Comparison of ENCODE assay signal across 8 mouse cellular contexts in genomic region chr7:138847316-138848027, GRCm38 (mm10). TPM values are rescaled to one million over a fixed set of nuclear protein-coding genes. Genes with fewer than 3 reads are reported as not detected.
DNase-seq lines count a peak whose midpoint lies in the region; ATAC-seq and TF ChIP-seq lines count a peak whose summit lies in the region.

No protein-coding gene starts in this region.

- peak overlapping the region; percentile 99 for H3K9ac ChIP-seq in ES-Bruce4 (ENCODE audit: low read depth, poor library complexity, severe bottlenecking)
- peak overlapping the region; percentile 99 for H3K9ac ChIP-seq in heart, embryonic 16.5 days (ENCODE audit: low read length)

- H3K36me3 ChIP-seq in heart, embryonic 10.5 days, result peaks cover 20% of the 10 kb centered on the region
- H3K36me3 ChIP-seq in ES-Bruce4 (ENCODE audit: control insufficient read depth, insufficient read depth, low read length, poor library complexity, severe bottlenecking), result peaks cover 9% of the 10 kb centered on the region
- peaks cover 12% of the 10 kb centered on the region; the same call in 1 of the 2 replicates for H3K36me3 ChIP-seq in heart, embryonic 16.5 days (ENCODE audit: control insufficient read depth, insufficient read depth)
- peaks cover 40% of the 10 kb centered on the region for H3K36me3 ChIP-seq in midbrain, embryonic 10.5 days

- 44% methylated on average over 13 of the region's 13 CpGs for WGBS in heart, embryonic 10.5 days
- WGBS in heart, embryonic 16.5 days, result 35% methylated on average over 13 of the region's 13 CpGs
- WGBS in midbrain, embryonic 10.5 days, result 61% methylated on average over 13 of the region's 13 CpGs

- TF ChIP-seq EP300 in ES-Bruce4 (IDR thresholded peaks at IDR 0.05; ENCODE audit: insufficient read depth, low read depth, low read length), result no peak

- no peaks in the 10 kb centered on the region for H3K9me3 ChIP-seq in heart, embryonic 10.5 days
- H3K9me3 ChIP-seq in ES-Bruce4 (replicated peaks; ENCODE audit: control insufficient read depth, insufficient read depth, low read length, poor library complexity, severe bottlenecking), result no peaks in the 10 kb centered on the region
- no peaks in the 10 kb centered on the region for H3K9me3 ChIP-seq in heart, embryonic 16.5 days (replicated peaks; ENCODE audit: control insufficient read depth, low read length)
- H3K9me3 ChIP-seq in midbrain, embryonic 10.5 days (replicated peaks), result no peaks in the 10 kb centered on the region

- DNase-seq in heart, embryonic 10.5 days (ENCODE audit: low spot score), result no peak
- DNase-seq in heart, adult 8-10 months (ENCODE audit: low spot score), result no peak
- no peak for DNase-seq in midbrain, embryonic 10.5 days (ENCODE audit: low spot score)
- no peak for DNase-seq in adipocyte (ENCODE audit: low spot score)
- no peak for DNase-seq in cerebellum, adult 9-11 months
- DNase-seq in gastrocnemius, postnatal 14 days, result no peak

- no peak for TF ChIP-seq POLR2A in ES-Bruce4 (IDR thresholded peaks at IDR 0.05; ENCODE audit: insufficient read depth, low read length)

- peaks cover 35% of the 10 kb centered on the region for H3K4me1 ChIP-seq in heart, embryonic 10.5 days
- H3K4me1 ChIP-seq in ES-Bruce4 (ENCODE audit: control insufficient read depth, insufficient read depth, low read length), result peaks cover 3% of the 10 kb centered on the region
- peaks cover 34% of the 10 kb centered on the region for H3K4me1 ChIP-seq in heart, embryonic 16.5 days (ENCODE audit: control insufficient read depth, insufficient read depth, low read length)
- peaks cover 60% of the 10 kb centered on the region for H3K4me1 ChIP-seq in midbrain, embryonic 10.5 days

- H3K4me2 ChIP-seq in heart, embryonic 16.5 days (ENCODE audit: low read depth, low read length), result peak overlapping the region; percentile 94

- H3K27me3 ChIP-seq in heart, embryonic 10.5 days (ENCODE audit: insufficient read depth, poor library complexity, severe bottlenecking), result no peaks in the 10 kb centered on the region
- no peaks in the 10 kb centered on the region for H3K27me3 ChIP-seq in ES-Bruce4 (ENCODE audit: control insufficient read depth, insufficient read depth, low read length, poor library complexity, severe bottlenecking)
- H3K27me3 ChIP-seq in heart, embryonic 16.5 days (ENCODE audit: control insufficient read depth, insufficient read depth, low read length), result no peaks in the 10 kb centered on the region
- H3K27me3 ChIP-seq in midbrain, embryonic 10.5 days (ENCODE audit: low read depth, poor library complexity, severe bottlenecking), result no peaks in the 10 kb centered on the region

- no peak for TF ChIP-seq CTCF in ES-Bruce4 (IDR thresholded peaks at IDR 0.05; ENCODE audit: low read depth, low read length)

- no peak for ATAC-seq in heart, embryonic 16.5 days (replicated peaks; ENCODE audit: extremely low read depth, insufficient read depth, low FRiP score)

- peak overlapping the region; percentile 100 for H3K27ac ChIP-seq in heart, embryonic 10.5 days
- peak overlapping the region; percentile 32 for H3K27ac ChIP-seq in ES-Bruce4 (ENCODE audit: insufficient read depth, low read length)
- H3K27ac ChIP-seq in heart, embryonic 16.5 days (ENCODE audit: low read length), result no peak overlapping the region; the same call in 1 of the 2 replicates
- H3K27ac ChIP-seq in midbrain, embryonic 10.5 days (replicated peaks), result peak overlapping the region; percentile 98

- intact Hi-C loops in gastrocnemius, postnatal 14 days (cut with DNase I; ENCODE audit: low total_unique reads), result no loop called here

- H3K4me3 ChIP-seq in heart, embryonic 10.5 days, result peak overlapping the region; percentile 99
- H3K4me3 ChIP-seq in ES-Bruce4 (ENCODE audit: low read depth, low read length), result peak overlapping the region; percentile 89
- peak overlapping the region; percentile 99 for H3K4me3 ChIP-seq in heart, embryonic 16.5 days (ENCODE audit: low read length)
- H3K4me3 ChIP-seq in midbrain, embryonic 10.5 days, result peak overlapping the region; percentile 85

RNA-seq across cellular contexts. Expression of gene Mapk1ip1, which starts 1.4 kb away (rescaled TPM):
- polyA plus RNA-seq in heart, embryonic 10.5 days (2016; fragmentation: Nextera tagmentation; extraction: Ambion mirVana), result 10.0 and 10.8 TPM in 2 replicates
- 10 to 100 TPM; 16.6 to 26.6 (median 20.8) TPM for total RNA-seq in heart, adult 8-10 months (2022)
- polyA plus RNA-seq in ES-Bruce4 (2011; ENCODE audit: insufficient read depth, insufficient read length, low read depth, missing spikeins), result 22.9 and 24.7 TPM in 2 replicates
- polyA plus RNA-seq in heart, embryonic 16.5 days (2015; fragmentation: Nextera tagmentation; extraction: Ambion mirVana), result 15.4 TPM in 2 replicates
- 11.5 and 14.6 TPM in 2 replicates for polyA plus RNA-seq in midbrain, embryonic 10.5 days (2016; fragmentation: Nextera tagmentation; extraction: Ambion mirVana)
- 10 to 100 TPM; 11.9 to 21.3 TPM for total RNA-seq in gastrocnemius, postnatal 14 days (2021)

RNA-seq across cellular contexts. Expression of gene Ppp2r2d, which starts 1.6 kb away (rescaled TPM):
- 36.7 and 46.2 TPM in 2 replicates for polyA plus RNA-seq in heart, embryonic 10.5 days (2016; fragmentation: Nextera tagmentation; extraction: Ambion mirVana)
- 10 to 100 TPM; 35.5 to 40.4 (median 37.9) TPM for total RNA-seq in heart, adult 8-10 months (2022)
- polyA plus RNA-seq in ES-Bruce4 (2011; ENCODE audit: insufficient read depth, insufficient read length, low read depth, missing spikeins), result 85.7 and 88.8 TPM in 2 replicates
- polyA plus RNA-seq in heart, embryonic 16.5 days (2015; fragmentation: Nextera tagmentation; extraction: Ambion mirVana), result 22.7 and 26.6 TPM in 2 replicates
- 47.3 and 50.7 TPM in 2 replicates for polyA plus RNA-seq in midbrain, embryonic 10.5 days (2016; fragmentation: Nextera tagmentation; extraction: Ambion mirVana)
- 10 to 100 TPM; 25.5 to 28.6 TPM for total RNA-seq in gastrocnemius, postnatal 14 days (2021)
